Mouse (Mus musculus): ENCODE measurements around the gene Setd1a.

- TF ChIP-seq EP300 (IDR thresholded peaks at IDR 0.05; ENCODE audit: insufficient read depth, low read depth, low read length): no peak
- no peak for TF ChIP-seq CTCF (IDR thresholded peaks at IDR 0.05; ENCODE audit: low read depth, low read length)
Observed at GRCm38 (mm10) chr7:127817053-127817452, 40.6 kb downstream of the Setd1a start.

Data from ES-Bruce4 (cell line).